Mouse (Mus musculus) MEL (cell line): ENCODE data around the gene Msi2. TPM values are rescaled to one million over a fixed set of nuclear protein-coding genes. Genes with fewer than 3 reads are reported as not detected.
A peak's percentile ranks its signal among the peaks of the same experiment; 100 is the strongest.

ENCODE experiments used
- DNase-seq: peaks from one replicate; pipeline ENCODE4 v3.0.0; 2011; ENCODE audit warnings: low read depth, low spot score
- H3K27ac ChIP-seq: 2 replicates; pipeline ENCODE4 v1.5.1; 2012; ENCODE audit warnings: low read depth, mild to moderate bottlenecking, control low read depth, low read length, moderate library complexity; ENCODE audit not compliant: control insufficient read depth
- H3K27me3 ChIP-seq, 2 experiments: fragments of 150-350 bp in 1 of 2; sonication (generic) in 1 of 2; 2 replicates each; pipeline ENCODE4 v1.6.1; 2012; ENCODE audit warnings: low read length in 2 of 2, mild to moderate bottlenecking in 2 of 2, improper control_type of control experiment in 1 of 2, moderate library complexity in 1 of 2; ENCODE audit not compliant: insufficient read depth in 2 of 2, control insufficient read depth in 1 of 2
- H3K36me3 ChIP-seq, 2 experiments: 2 replicates each; pipeline ENCODE4 v1.6.1; 2012 to 2014; ENCODE audit warnings: low read length in 2 of 2, improper control_type of control experiment in 1 of 2, inconsistent platforms in 1 of 2, mild to moderate bottlenecking in 1 of 2; ENCODE audit not compliant: insufficient read depth in 2 of 2, control insufficient read depth in 1 of 2
- H3K4me1 ChIP-seq, 2 experiments: fragments of 150-350 bp in 1 of 2; sonication (generic) in 1 of 2; 2 replicates each; pipeline ENCODE4 v1.6.1; 2012; ENCODE audit warnings: low read length in 2 of 2, improper control_type of control experiment in 1 of 2, mild to moderate bottlenecking in 1 of 2; ENCODE audit not compliant: insufficient read depth in 2 of 2, control insufficient read depth in 1 of 2
- H3K4me3 ChIP-seq, 2 experiments: fragments of 150-350 bp in 1 of 2; sonication (generic) in 1 of 2; 2 replicates each; pipeline ENCODE4 v1.5.1; 2012; ENCODE audit warnings: low read depth in 2 of 2, low read length in 2 of 2, mild to moderate bottlenecking in 2 of 2, moderate library complexity in 2 of 2, control low read depth in 1 of 2, improper control_type of control experiment in 1 of 2; ENCODE audit not compliant: control insufficient read depth in 1 of 2, insufficient read depth in 1 of 2
- H3K79me2 ChIP-seq: 2 replicates; pipeline ENCODE4 v1.6.1; 2012; ENCODE audit warnings: mild to moderate bottlenecking, low read length, moderate library complexity; ENCODE audit not compliant: control insufficient read depth, poor library complexity, insufficient read depth
- H3K9ac ChIP-seq: 2 replicates; pipeline ENCODE4 v1.6.1; 2012; ENCODE audit warnings: low read depth, mild to moderate bottlenecking, control low read depth, low read length, moderate library complexity; ENCODE audit not compliant: control insufficient read depth, poor library complexity, severe bottlenecking
- H3K9me3 ChIP-seq: fragments of 150-350 bp; sonication (generic); replicated peaks from 2 replicates; pipeline ENCODE4 v1.6.1; 2012; ENCODE audit warnings: mild to moderate bottlenecking, low read length, improper control_type of control experiment, moderate library complexity; ENCODE audit not compliant: insufficient read depth
- BHLHE40 ChIP-seq: IDR thresholded peaks from 2 replicates; pipeline ENCODE4 v1.6.1; 2012; ENCODE audit warnings: low read depth, mild to moderate bottlenecking, inconsistent platforms, low read length, improper control_type of control experiment, borderline replicate concordance
- CHD1 ChIP-seq: IDR thresholded peaks from 2 replicates; pipeline ENCODE4 v1.6.1; 2012; ENCODE audit warnings: low read depth, mild to moderate bottlenecking, inconsistent platforms, low read length, improper control_type of control experiment
- CTCF ChIP-seq, 3 experiments: IDR thresholded peaks in 2 of 3; conservative IDR thresholded peaks in 1 of 3; 2 replicates each; pipeline ENCODE4 v1.5.1; 2011 to 2012; ENCODE audit warnings: low read length in 3 of 3, low read depth in 2 of 3, mild to moderate bottlenecking in 2 of 3, improper control_type of control experiment in 1 of 3, inconsistent platforms in 1 of 3, mixed read lengths in 1 of 3, moderate library complexity in 1 of 3; ENCODE audit not compliant: control insufficient read depth in 1 of 3, insufficient read depth in 1 of 3, poor library complexity in 1 of 3, severe bottlenecking in 1 of 3
- GATA1 ChIP-seq: IDR thresholded peaks from 2 replicates; pipeline ENCODE4 v1.6.1; 2011; ENCODE audit warnings: low read depth, low read length, improper control_type of control experiment
- JUND ChIP-seq: IDR thresholded peaks from 2 replicates; pipeline ENCODE4 v1.6.1; 2011; ENCODE audit warnings: low read depth, mild to moderate bottlenecking, improper control_type of control experiment, low read length
- MAFK ChIP-seq: IDR thresholded peaks from 2 replicates; pipeline ENCODE4 v1.6.1; 2011; ENCODE audit warnings: low read depth, mild to moderate bottlenecking, low read length, improper control_type of control experiment, borderline replicate concordance
- MAX ChIP-seq: IDR thresholded peaks from 2 replicates; pipeline ENCODE4 v1.6.1; 2011; ENCODE audit warnings: low read length, improper control_type of control experiment
- MEF2A ChIP-seq: IDR thresholded peaks from 2 replicates; pipeline ENCODE4 v1.6.1; 2014; ENCODE audit warnings: low read depth, mild to moderate bottlenecking, inconsistent platforms, low read length, improper control_type of control experiment; ENCODE audit not compliant: poor library complexity, insufficient replicate concordance, severe bottlenecking; ENCODE audit errors: extremely low read depth
- MXI1 ChIP-seq: IDR thresholded peaks from 2 replicates; pipeline ENCODE4 v1.6.1; 2011; ENCODE audit warnings: mild to moderate bottlenecking, low read depth, low read length, improper control_type of control experiment
- MYB ChIP-seq: IDR thresholded peaks from 2 replicates; pipeline ENCODE4 v1.6.1; 2011; ENCODE audit warnings: mild to moderate bottlenecking, low read depth, low read length, improper control_type of control experiment
- NRF1 ChIP-seq: IDR thresholded peaks from 2 replicates; pipeline ENCODE4 v1.6.1; 2014; ENCODE audit warnings: low read depth, mild to moderate bottlenecking, inconsistent platforms, low read length, improper control_type of control experiment, moderate library complexity; ENCODE audit not compliant: poor library complexity, insufficient read depth, severe bottlenecking
- RCOR1 ChIP-seq: IDR thresholded peaks from 2 replicates; pipeline ENCODE4 v1.6.1; 2012; ENCODE audit warnings: low read depth, mild to moderate bottlenecking, inconsistent platforms, low read length, improper control_type of control experiment
- SIN3A ChIP-seq: IDR thresholded peaks from 2 replicates; pipeline ENCODE4 v1.6.1; 2012; ENCODE audit warnings: low read length, improper control_type of control experiment, inconsistent platforms
- SMC3 ChIP-seq: IDR thresholded peaks from 2 replicates; pipeline ENCODE4 v1.6.1; 2011; ENCODE audit warnings: low read depth, low read length, improper control_type of control experiment
- TCF12 ChIP-seq: IDR thresholded peaks from 2 replicates; pipeline ENCODE4 v1.6.1; 2014; ENCODE audit warnings: low read depth, mild to moderate bottlenecking, inconsistent platforms, low read length, improper control_type of control experiment, moderate library complexity
- UBTF ChIP-seq: IDR thresholded peaks from 2 replicates; pipeline ENCODE4 v1.6.1; 2012; ENCODE audit warnings: low read depth, mild to moderate bottlenecking, inconsistent platforms, low read length, improper control_type of control experiment, moderate library complexity, borderline replicate concordance; ENCODE audit not compliant: insufficient read depth
- USF1 ChIP-seq: IDR thresholded peaks from 2 replicates; pipeline ENCODE4 v1.6.1; 2014; ENCODE audit warnings: low read depth, mild to moderate bottlenecking, inconsistent platforms, low read length, improper control_type of control experiment, moderate library complexity
- ZC3H11A ChIP-seq: IDR thresholded peaks from 2 replicates; pipeline ENCODE4 v1.6.1; 2012; ENCODE audit warnings: low read depth, mild to moderate bottlenecking, inconsistent platforms, low read length, improper control_type of control experiment
- ZKSCAN1 ChIP-seq: IDR thresholded peaks from 2 replicates; pipeline ENCODE4 v1.6.1; 2012; ENCODE audit warnings: low read depth, mild to moderate bottlenecking, inconsistent platforms, low read length, improper control_type of control experiment, moderate library complexity
- ZMIZ1 ChIP-seq: IDR thresholded peaks from 2 replicates; pipeline ENCODE4 v1.6.1; 2012; ENCODE audit warnings: low read depth, mild to moderate bottlenecking, inconsistent platforms, low read length, improper control_type of control experiment, moderate library complexity
- polyA plus RNA-seq, 2 experiments: library from polyadenylated mRNA; stranded (reverse) in 1 of 2; unstranded in 1 of 2; fragments of >175 nt in 1 of 2; fragments of >200 nt in 1 of 2; gene quantifications; 2 replicates each; pipeline versions ENCODE4 v1.2.1 to v1.2.4; 2012; ENCODE audit warnings: low replicate concordance in 2 of 2, low read depth in 1 of 2; ENCODE audit not compliant: insufficient read length in 2 of 2, insufficient read depth in 1 of 2, missing spikeins in 1 of 2
- total RNA-seq: library from RNA; depleted of rRNA; stranded (reverse); fragments of 300-350 nt; gene quantifications from 2 replicates; pipeline ENCODE4 v1.2.3, GENCODE M21; 2012

Msi2 gene
- total and polyA plus RNA-seq, 3 experiments: 16.2 to 29.7 TPM; not detected in 1

DNA sequence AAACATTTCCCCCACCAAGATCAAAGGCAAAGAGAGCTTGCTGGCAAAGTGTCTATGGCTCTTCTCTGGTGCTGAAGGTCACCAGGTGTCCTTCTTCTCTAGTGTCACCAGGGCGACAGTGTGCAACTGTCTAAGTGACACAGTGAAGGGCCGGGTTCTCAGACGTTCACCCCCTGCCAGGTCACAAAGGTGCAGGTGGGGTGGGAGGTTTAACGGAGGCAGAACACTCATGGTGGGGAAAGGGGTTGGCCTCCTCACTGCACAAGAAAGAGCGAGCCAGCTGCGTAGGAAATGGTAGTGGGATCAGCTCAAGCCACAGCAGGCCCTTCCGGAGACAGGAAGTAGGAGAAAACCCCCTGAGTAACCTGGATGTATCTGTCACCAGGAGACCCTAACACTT lies 91.0 kb downstream of the Msi2 start:
- Histone ChIP-seq H3K27me3 (no peaks in the 10 kb centered on the region), H3K4me3 (no peak overlapping the region), H3K36me3 (no peaks in the 10 kb centered on the region; a peak in 1 of 4 replicates), H3K9me3 (no peaks in the 10 kb centered on the region), H3K4me1 (no peaks in the 10 kb centered on the region; a peak in 1 of 4 replicates), H3K79me2 (no peaks in the 10 kb centered on the region), H3K27ac (no peak overlapping the region), H3K9ac (no peak overlapping the region)
- DNase-seq: no peak
- no peak for TF ChIP-seq ZKSCAN1
- TF ChIP-seq USF1: no peak
- TF ChIP-seq BHLHE40: no peak

DNA sequence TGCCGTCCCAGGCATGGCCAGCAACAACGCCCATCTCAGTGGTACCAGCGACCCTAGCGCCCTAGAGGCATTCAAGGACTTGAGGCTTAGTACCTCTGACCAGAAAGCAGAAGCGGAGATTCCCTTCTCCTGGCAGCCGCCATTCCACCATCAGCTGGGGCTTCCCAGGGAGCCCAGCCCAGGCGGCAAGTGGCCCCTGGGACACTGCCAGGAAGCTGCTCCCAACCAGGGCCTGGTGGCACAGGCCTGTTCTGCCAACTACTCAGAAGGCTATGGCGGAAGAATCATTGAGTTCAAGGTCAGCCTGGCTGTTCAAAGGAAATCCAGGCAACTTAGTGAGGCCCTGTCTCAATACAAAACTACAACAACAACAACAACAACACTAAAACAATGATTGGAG lies 91.7 kb downstream of the Msi2 start:
- Histone ChIP-seq H3K36me3 (no peaks in the 10 kb centered on the region; a peak in 1 of 4 replicates), H3K4me1 (no peaks in the 10 kb centered on the region; a peak in 1 of 4 replicates), H3K9me3 (no peaks in the 10 kb centered on the region), H3K79me2 (no peaks in the 10 kb centered on the region), H3K4me3 (no peak overlapping the region), H3K27ac (no peak overlapping the region), H3K27me3 (no peaks in the 10 kb centered on the region), H3K9ac (no peak overlapping the region)
- no peak for DNase-seq
- no peak for TF ChIP-seq BHLHE40
- no peak for TF ChIP-seq SIN3A
- no peak for TF ChIP-seq MYB
- no peak for TF ChIP-seq USF1
- no peak for TF ChIP-seq MAFK
- no peak for TF ChIP-seq MEF2A
- no peak for TF ChIP-seq MAX

DNA sequence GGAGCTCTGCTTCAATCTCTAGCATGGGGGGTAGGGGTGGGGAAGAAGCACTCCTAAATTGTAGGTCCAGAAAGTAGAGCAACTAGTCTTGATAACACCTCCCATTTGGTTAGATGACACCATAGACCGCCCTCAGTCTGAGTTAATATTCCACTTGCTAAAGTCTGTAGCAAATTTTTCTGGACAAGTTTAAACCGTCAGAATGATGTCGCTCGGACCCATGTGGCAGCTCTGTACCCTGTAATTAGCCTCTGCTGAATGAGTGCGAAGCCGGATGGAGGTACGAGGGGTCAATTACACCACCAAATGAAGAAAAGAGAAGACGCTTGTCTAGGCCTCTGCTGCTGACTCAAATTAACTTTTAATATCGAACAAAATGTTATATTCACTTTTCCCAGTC lies 92.3 kb downstream of the Msi2 start:
- no peaks in the 10 kb centered on the region for H3K9me3 ChIP-seq
- DNase-seq: no peak
- TF ChIP-seq TCF12 (no peak), MAFK (no peak), JUND (no peak), NRF1 (no peak), UBTF (no peak), ZKSCAN1 (no peak), MXI1 (no peak), SMC3 (no peak), RCOR1 (peak; percentile 63; the same call in 1 of the 2 replicates), ZC3H11A (no peak), BHLHE40 (no peak), CHD1 (no peak), ZMIZ1 (no peak), CTCF (IDR thresholded peaks at IDR 0.05 in 2 of 3, conservative IDR thresholded peaks at IDR 0.05 in 1 of 3; ENCODE audit: control insufficient read depth in 1 of 3, insufficient read depth in 1 of 3, low read depth in 2 of 3, low read length in 3 of 3, poor library complexity in 1 of 3, severe bottlenecking in 1 of 3) (no peak), GATA1 (0 out of 2 replicates have a peak, but pooled peaks have one; percentile 24), MEF2A (no peak)
- no peak overlapping the region for H3K27ac ChIP-seq
- H3K9ac ChIP-seq: no peak overlapping the region
- H3K36me3 ChIP-seq: no peaks in the 10 kb centered on the region; a peak in 2 of 4 replicates
- H3K79me2 ChIP-seq: no peaks in the 10 kb centered on the region
- no peaks in the 10 kb centered on the region for H3K27me3 ChIP-seq
- H3K4me1 ChIP-seq: peaks cover 0 to 2% of the 10 kb centered on the region in 2 experiments; a peak in 1 of 4 replicates
- H3K4me3 ChIP-seq: no peak overlapping the region
